Mouse (Mus musculus) liver, embryonic 12.5 days (tissue): Measurements from ENCODE around the gene Vars. TPM values are rescaled to one million over a fixed set of nuclear protein-coding genes. Genes with fewer than 3 reads are reported as not detected.

ENCODE experiments used
- ATAC-seq: fragments of 200-750 bp; cut with Nextera tagmentation; 2 replicates; pipeline ENCODE4 v1.8.0; 2017; ENCODE audit warnings: moderate number of reproducible peaks, mild to moderate bottlenecking, moderate library complexity
- H3K27ac ChIP-seq: fragments of 300-500 bp; sonication (generic); 2 replicates; pipeline ENCODE4 v1.5.1; 2016; ENCODE audit warnings: mild to moderate bottlenecking
- H3K27me3 ChIP-seq: fragments of 300-500 bp; sonication (generic); replicated peaks from 2 replicates; pipeline ENCODE4 v1.6.1; 2016; ENCODE audit warnings: mild to moderate bottlenecking, moderate library complexity
- H3K36me3 ChIP-seq: fragments of 300-500 bp; sonication (generic); 2 replicates; pipeline ENCODE4 v1.6.1; 2016; ENCODE audit warnings: mild to moderate bottlenecking, moderate library complexity
- H3K4me1 ChIP-seq: fragments of 300-500 bp; sonication (generic); 2 replicates; pipeline ENCODE4 v1.6.1; 2016
- H3K4me2 ChIP-seq: fragments of 300-500 bp; sonication (generic); 2 replicates; pipeline ENCODE4 v1.6.1; 2016; ENCODE audit warnings: mild to moderate bottlenecking, moderate library complexity
- H3K4me3 ChIP-seq: fragments of 300-500 bp; sonication (generic); 2 replicates; pipeline ENCODE4 v1.5.1; 2016; ENCODE audit warnings: mild to moderate bottlenecking, moderate library complexity
- H3K9ac ChIP-seq: fragments of 300-500 bp; sonication (generic); 2 replicates; pipeline ENCODE4 v1.6.1; 2016; ENCODE audit warnings: mild to moderate bottlenecking, moderate library complexity
- H3K9me3 ChIP-seq: fragments of 300-500 bp; sonication (generic); replicated peaks from 2 replicates; pipeline ENCODE4 v1.6.1; 2016; ENCODE audit warnings: mild to moderate bottlenecking, moderate library complexity
- WGBS: fragments of 180-500 bp; shearing (Covaris S2); methylation state at CpG from one replicate; pipeline ENCODE4 v1.1.7; 2016; ENCODE audit not compliant: insufficient replicate concordance; 5-methylcytosine and 5-hydroxymethylcytosine counted together
- polyA plus RNA-seq: library from polyadenylated mRNA; unstranded; fragments of >200 nt; fragmentation: Nextera tagmentation; extraction: Ambion mirVana; gene quantifications from 2 replicates; pipeline ENCODE4 v1.2.1, GENCODE M21; 2016

The Vars gene
- polyA plus RNA-seq, 1 experiment from 2014 or later: 211 TPM

- Histone ChIP-seq H3K36me3 (peaks cover 99% of the 10 kb centered on the region), H3K4me1 (peaks cover 6% of the 10 kb centered on the region), H3K4me2 (no peak overlapping the region), H3K9me3 (no peaks in the 10 kb centered on the region), H3K4me3 (no peak overlapping the region), H3K27ac (no peak overlapping the region), H3K9ac (no peak overlapping the region), H3K27me3 (no peaks in the 10 kb centered on the region)
- WGBS: 83% methylated on average over 7 of the region's 7 CpGs
- no peak for ATAC-seq
Observed at GRCm38 (mm10) chr17:35009586-35009985, 8.8 kb downstream of the Vars start.

GRCm38 (mm10) chr17:35011440-35011839, 10.7 kb downstream of the Vars start:
- Histone ChIP-seq H3K27me3 (no peaks in the 10 kb centered on the region), H3K4me2 (no peak overlapping the region), H3K36me3 (peaks cover 100% of the 10 kb centered on the region), H3K27ac (no peak overlapping the region), H3K9me3 (no peaks in the 10 kb centered on the region), H3K4me3 (no peak overlapping the region), H3K9ac (no peak overlapping the region), H3K4me1 (peaks cover 6% of the 10 kb centered on the region)
- 86% methylated on average over 8 of the region's 8 CpGs for WGBS
- ATAC-seq: no peak

GRCm38 (mm10) chr17:35012430-35012829, 11.6 kb downstream of the Vars start:
- Histone ChIP-seq H3K4me2 (no peak overlapping the region), H3K4me1 (peaks cover 13% of the 10 kb centered on the region), H3K27me3 (no peaks in the 10 kb centered on the region), H3K36me3 (peaks cover 97% of the 10 kb centered on the region), H3K9me3 (no peaks in the 10 kb centered on the region), H3K27ac (no peak overlapping the region), H3K4me3 (no peak overlapping the region), H3K9ac (no peak overlapping the region)
- no peak for ATAC-seq
- 82% methylated on average over 13 of the region's 13 CpGs for WGBS

GRCm38 (mm10) chr17:35013221-35013620, 12.4 kb downstream of the Vars start:
- Histone ChIP-seq H3K27ac (no peak overlapping the region), H3K4me3 (no peak overlapping the region), H3K36me3 (peaks cover 89% of the 10 kb centered on the region), H3K9me3 (no peaks in the 10 kb centered on the region), H3K4me2 (no peak overlapping the region), H3K27me3 (no peaks in the 10 kb centered on the region), H3K4me1 (peaks cover 20% of the 10 kb centered on the region), H3K9ac (no peak overlapping the region)
- no peak for ATAC-seq
- WGBS: 77% methylated on average over 6 of the region's 6 CpGs

GRCm38 (mm10) chr17:35015296-35015695, 14.5 kb downstream of the Vars start:
- Histone ChIP-seq H3K9me3 (no peaks in the 10 kb centered on the region), H3K27ac (no peak overlapping the region), H3K4me2 (no peak overlapping the region), H3K4me3 (no peak overlapping the region), H3K36me3 (peaks cover 69% of the 10 kb centered on the region), H3K4me1 (peaks cover 21% of the 10 kb centered on the region), H3K9ac (no peak overlapping the region), H3K27me3 (no peaks in the 10 kb centered on the region)
- WGBS: 90% methylated on average over 16 of the region's 16 CpGs
- ATAC-seq: no peak

GRCm38 (mm10) chr17:35016376-35016775, 15.6 kb downstream of the Vars start, which contains the start of gene Vwa7:
Vwa7 (plus strand) TSS chr17:35016579.
- H3K4me1 ChIP-seq: peaks cover 30% of the 10 kb centered on the region
- H3K27ac ChIP-seq: 0 out of 2 replicates have a peak within 1 kb of the TSS, but pooled peaks have one; percentile 2
- no peak within 1 kb of the TSS for H3K9ac ChIP-seq
- no peaks in the 10 kb centered on the region for H3K9me3 ChIP-seq
- no peak within 1 kb of the TSS for H3K4me3 ChIP-seq
- peak; percentile 17; the same call in 1 of the 2 replicates for ATAC-seq
- no peaks in the 10 kb centered on the region for H3K27me3 ChIP-seq
- H3K36me3 ChIP-seq: peaks cover 58% of the 10 kb centered on the region
- WGBS: 81% methylated on average over 12 of the region's 12 CpGs
- H3K4me2 ChIP-seq: no peak within 1 kb of the TSS

GRCm38 (mm10) chr17:35016791-35017705, 16.3 kb downstream of the Vars start:
- H3K9me3 ChIP-seq: no peaks in the 10 kb centered on the region
- no peak for ATAC-seq
- H3K4me2 ChIP-seq: no peak overlapping the region
- H3K27me3 ChIP-seq: no peaks in the 10 kb centered on the region
- H3K4me3 ChIP-seq: no peak overlapping the region
- peaks cover 37% of the 10 kb centered on the region for H3K4me1 ChIP-seq
- no peak overlapping the region for H3K9ac ChIP-seq
- H3K36me3 ChIP-seq: peaks cover 51% of the 10 kb centered on the region
- 0 out of 2 replicates have a peak overlapping the region, but pooled peaks have one; percentile 2 for H3K27ac ChIP-seq
- 72% methylated on average over 10 of the region's 10 CpGs for WGBS

- no peak overlapping the region for H3K4me3 ChIP-seq
- H3K4me1 ChIP-seq: peaks cover 43% of the 10 kb centered on the region
- no peaks in the 10 kb centered on the region for H3K9me3 ChIP-seq
- no peaks in the 10 kb centered on the region for H3K27me3 ChIP-seq
- H3K4me2 ChIP-seq: no peak overlapping the region
- no peak overlapping the region for H3K9ac ChIP-seq
- H3K36me3 ChIP-seq: peaks cover 45% of the 10 kb centered on the region
- 68% methylated on average over 14 of the region's 14 CpGs for WGBS
- no peak for ATAC-seq
- no peak overlapping the region for H3K27ac ChIP-seq
Observed at GRCm38 (mm10) chr17:35017706-35018030, 16.9 kb downstream of the Vars start.

- H3K4me2 ChIP-seq: no peak overlapping the region
- no peak overlapping the region for H3K9ac ChIP-seq
- H3K27ac ChIP-seq: no peak overlapping the region
- WGBS: 56% methylated on average over 3 of the region's 3 CpGs
- ATAC-seq: no peak
- H3K27me3 ChIP-seq: no peaks in the 10 kb centered on the region
- peaks cover 48% of the 10 kb centered on the region for H3K4me1 ChIP-seq
- peaks cover 40% of the 10 kb centered on the region for H3K36me3 ChIP-seq
- H3K9me3 ChIP-seq: no peaks in the 10 kb centered on the region
- no peak overlapping the region for H3K4me3 ChIP-seq
Observed at GRCm38 (mm10) chr17:35018171-35018570, 17.4 kb downstream of the Vars start.

- peaks cover 65% of the 10 kb centered on the region for H3K4me1 ChIP-seq
- WGBS: 81% methylated on average over 11 of the region's 11 CpGs
- 0 out of 2 replicates have a peak, but pooled peaks cover 3% of the 10 kb centered on the region for H3K27me3 ChIP-seq
Observed at GRCm38 (mm10) chr17:35019894-35020293, 19.1 kb downstream of the Vars start.

GRCm38 (mm10) chr17:35020551-35020950, 19.8 kb downstream of the Vars start:
- H3K9me3 ChIP-seq: no peaks in the 10 kb centered on the region
- peaks cover 16% of the 10 kb centered on the region for H3K36me3 ChIP-seq
- ATAC-seq: no peak
- peaks cover 71% of the 10 kb centered on the region for H3K4me1 ChIP-seq
- H3K27ac ChIP-seq: no peak overlapping the region
- WGBS: 74% methylated on average over 8 of the region's 8 CpGs
- 0 out of 2 replicates have a peak, but pooled peaks cover 3% of the 10 kb centered on the region for H3K27me3 ChIP-seq
- H3K4me3 ChIP-seq: no peak overlapping the region
- no peak overlapping the region for H3K4me2 ChIP-seq
- H3K9ac ChIP-seq: no peak overlapping the region

More at GRCm38 (mm10) chr17:35019894-35020293, 19.1 kb downstream of the Vars start:
- no peak overlapping the region for H3K27ac ChIP-seq
- no peak overlapping the region for H3K4me3 ChIP-seq
- no peak overlapping the region for H3K4me2 ChIP-seq
- no peak for ATAC-seq
- H3K9me3 ChIP-seq: no peaks in the 10 kb centered on the region
- peaks cover 23% of the 10 kb centered on the region for H3K36me3 ChIP-seq
- no peak overlapping the region for H3K9ac ChIP-seq

- Histone ChIP-seq H3K4me2 (peak overlapping the region; percentile 57), H3K9ac (peak overlapping the region; percentile 47; the same call in 1 of the 2 replicates), H3K36me3 (peaks cover 9% of the 10 kb centered on the region), H3K9me3 (no peaks in the 10 kb centered on the region), H3K27ac (peak overlapping the region; percentile 77), H3K4me3 (peak overlapping the region; percentile 18), H3K27me3 (0 out of 2 replicates have a peak, but pooled peaks cover 3% of the 10 kb centered on the region), H3K4me1 (peaks cover 74% of the 10 kb centered on the region)
- 3% methylated on average over 17 of the region's 17 CpGs for whole genome bisulfite sequencing
- ATAC-seq: peak; percentile 13; the same call in 1 of the 2 replicates
Observed at GRCm38 (mm10) chr17:35021163-35021808, 20.5 kb downstream of the Vars start.
